Mouse (Mus musculus) monocyte, adult 2 months (primary cell): ENCODE results near the gene Stk17b.
"Not testable (repeated sequence)": the region's sequence is repeated elsewhere in the genome, so short reads cannot be mapped to it uniquely, and the experiment has no call there.

Experiments used
- DNase-seq, 2 experiments: peaks; one replicate each; pipeline ENCODE4 v3.0.0; 2022; ENCODE audit warnings: low spot score in 2 of 2, low read depth in 1 of 2

Gene Stk17b

DNA sequence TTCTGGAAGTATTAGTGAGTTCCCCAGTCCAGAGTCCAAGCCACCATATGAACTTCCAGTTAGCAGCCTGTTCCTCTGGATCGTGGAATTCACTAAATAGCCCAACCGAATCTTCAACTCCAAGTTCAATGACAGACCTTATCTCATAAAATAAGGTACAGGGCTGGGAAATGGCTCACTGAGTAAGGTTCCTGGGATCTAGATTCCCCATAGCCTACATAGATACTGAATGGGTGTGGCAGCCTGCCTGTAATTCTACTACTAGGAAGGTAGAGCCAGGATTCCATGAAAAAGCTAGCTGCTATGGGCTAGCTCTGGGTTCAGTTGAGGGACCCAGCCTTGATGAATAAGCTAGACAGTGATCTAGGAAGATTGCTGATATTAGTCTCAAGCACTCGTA, 48.4 kb downstream of the Stk17b start:
- DNase-seq, result no peak

DNA sequence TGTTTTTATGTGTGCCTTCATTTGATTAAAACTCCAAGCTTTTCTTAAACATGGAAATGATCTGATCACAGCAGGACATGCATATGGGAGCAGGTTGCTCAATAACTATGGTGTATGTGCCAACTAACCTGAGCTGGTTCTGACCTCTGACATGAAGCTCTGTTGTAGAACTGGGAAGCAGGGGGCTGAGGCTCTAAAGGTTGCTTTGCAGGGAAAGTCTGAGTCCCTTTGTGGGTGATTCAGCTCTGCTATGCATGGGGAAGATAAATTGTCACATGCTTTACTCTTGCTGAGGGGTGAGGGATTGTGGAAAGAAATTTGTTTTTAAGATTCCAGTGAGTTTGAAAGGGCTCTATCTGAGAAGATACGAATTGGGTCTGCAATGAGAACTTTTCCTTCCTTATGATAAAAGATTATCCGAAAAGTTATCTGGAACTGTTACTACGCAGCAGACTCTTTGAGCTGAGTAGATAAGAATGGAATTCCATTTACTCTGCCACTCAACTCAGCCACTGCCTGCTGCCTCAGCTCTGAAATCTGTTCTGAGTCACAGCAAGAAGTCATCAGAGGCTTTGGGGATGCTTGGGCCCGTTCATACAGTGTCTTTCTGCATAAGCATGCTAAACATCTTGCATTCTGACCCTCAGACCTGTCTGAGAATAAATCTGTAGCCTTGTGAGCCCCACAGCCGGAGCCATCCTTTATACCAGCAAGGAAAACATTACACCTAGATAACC, 56.4 kb downstream of the Stk17b start:
- DNase-seq, result no peak

DNA sequence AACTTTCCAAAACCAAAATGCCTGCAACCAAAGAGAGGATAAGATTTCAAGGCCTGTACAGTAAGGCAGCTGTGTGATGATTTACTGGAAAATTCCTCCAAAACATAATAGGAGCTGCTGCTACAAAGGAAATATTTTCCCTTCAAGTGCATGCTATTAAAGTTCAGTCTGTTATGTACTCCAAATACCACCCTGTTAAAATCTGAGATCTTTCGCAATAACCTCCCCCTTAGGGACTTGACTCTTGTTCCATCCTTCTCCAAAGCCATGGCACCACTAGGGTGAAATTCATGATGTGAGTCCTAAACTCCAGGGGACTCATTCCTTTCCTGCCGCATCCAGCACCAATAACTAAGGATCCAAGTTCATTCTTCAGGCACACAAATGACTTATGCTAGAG, 58.1 kb downstream of the Stk17b start:
- no peak for DNase-seq

DNA sequence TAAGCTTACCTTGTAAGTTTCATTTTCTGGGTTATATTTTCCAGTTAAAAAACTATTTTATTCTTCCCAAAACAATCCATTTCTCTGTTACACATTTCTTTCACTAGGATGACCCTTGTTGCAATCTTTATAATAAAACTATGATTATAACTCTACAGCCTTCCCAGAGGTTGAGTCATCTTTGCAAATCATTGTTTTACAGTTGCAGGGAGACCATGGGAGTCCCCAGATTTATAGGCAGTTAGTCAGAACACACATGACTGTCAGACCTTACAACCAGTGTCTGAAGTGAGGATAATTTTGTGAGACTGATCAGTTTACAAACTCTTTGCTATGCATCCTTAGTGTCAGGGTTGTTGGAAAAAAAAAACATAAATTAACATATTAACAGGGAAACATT, 63.7 kb downstream of the Stk17b start:
- DNase-seq, result no peak

DNA sequence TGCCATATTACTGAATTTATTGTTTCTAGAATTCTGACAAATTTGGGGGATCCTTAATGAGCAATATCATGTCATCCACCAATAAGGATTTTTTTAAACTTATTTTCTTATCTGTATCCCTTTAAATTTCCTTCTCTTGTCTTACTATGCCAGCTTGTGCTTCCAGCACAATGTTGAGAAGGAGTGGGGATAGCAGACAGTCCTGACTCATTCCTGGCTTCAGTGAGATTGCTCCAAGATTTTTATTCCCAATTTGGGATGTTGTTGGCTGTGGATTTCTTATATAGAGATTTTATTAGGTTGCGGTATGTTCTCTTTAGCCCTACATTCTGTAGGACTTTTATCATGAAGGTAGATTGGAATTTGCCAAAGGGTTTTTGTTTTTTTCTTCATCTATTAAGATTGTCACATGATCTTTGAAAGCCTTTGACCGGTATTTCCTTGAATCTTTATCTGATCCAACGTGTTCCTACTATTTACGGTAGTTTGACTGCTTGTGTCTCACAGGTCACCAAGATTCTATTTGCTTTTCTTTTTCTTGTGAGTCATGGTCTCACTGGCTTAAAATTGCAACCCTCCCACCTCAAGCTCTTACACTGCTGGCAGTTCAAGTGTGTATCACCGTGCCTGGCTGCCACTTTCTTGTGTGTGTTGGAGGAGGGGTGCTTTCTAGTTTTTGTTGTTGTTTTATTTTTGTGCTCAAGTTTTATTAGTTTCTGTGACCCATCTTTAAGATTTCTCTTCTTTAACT, 64.2 kb downstream of the Stk17b start:
- no peak for DNase-seq

DNA sequence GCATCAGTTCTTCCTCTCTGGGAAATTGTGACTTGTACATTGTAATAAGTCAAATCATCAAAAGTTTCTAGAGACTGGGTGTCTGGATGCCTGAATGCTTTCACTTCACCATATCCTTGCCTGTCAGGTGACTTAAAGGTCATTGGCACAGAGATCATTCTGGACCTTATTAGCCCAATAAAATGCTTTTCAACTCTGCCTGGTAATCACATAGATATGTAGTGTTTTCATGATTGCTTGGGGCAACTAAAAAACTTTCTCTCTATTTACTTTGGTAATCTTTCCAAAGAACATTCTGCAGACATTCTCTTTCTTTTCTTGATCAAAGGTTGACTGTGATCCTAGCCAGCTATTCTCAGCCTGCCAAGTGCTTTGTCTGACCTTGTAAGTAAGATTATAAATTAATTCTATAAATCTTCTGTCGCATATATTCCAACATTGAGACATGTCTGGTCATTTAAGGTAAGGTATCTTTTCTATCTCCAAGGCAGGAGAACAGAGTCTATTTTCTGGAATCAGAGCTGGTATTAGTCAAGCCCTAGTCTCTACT, 69.0 kb downstream of the Stk17b start:
- DNase-seq, result no peak

DNA sequence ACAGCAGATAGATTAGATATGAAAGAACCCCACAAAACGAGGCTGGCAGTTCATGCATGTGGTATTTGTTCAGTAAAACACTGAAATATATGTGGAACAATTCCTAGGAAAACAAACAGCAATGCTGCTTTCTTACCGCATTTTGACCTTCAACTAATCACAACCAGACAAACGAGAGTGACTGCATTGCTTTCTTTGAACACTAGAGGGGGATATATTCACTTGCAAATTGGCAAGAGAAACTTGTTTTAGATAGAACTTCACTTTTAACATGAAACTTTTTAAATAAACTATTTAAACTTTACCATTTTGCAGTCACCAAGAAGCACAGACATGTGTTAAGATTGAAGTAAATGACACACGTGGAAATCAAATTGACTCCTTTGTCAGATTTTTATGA, 69.6 kb downstream of the Stk17b start:
- no peak for DNase-seq

DNA sequence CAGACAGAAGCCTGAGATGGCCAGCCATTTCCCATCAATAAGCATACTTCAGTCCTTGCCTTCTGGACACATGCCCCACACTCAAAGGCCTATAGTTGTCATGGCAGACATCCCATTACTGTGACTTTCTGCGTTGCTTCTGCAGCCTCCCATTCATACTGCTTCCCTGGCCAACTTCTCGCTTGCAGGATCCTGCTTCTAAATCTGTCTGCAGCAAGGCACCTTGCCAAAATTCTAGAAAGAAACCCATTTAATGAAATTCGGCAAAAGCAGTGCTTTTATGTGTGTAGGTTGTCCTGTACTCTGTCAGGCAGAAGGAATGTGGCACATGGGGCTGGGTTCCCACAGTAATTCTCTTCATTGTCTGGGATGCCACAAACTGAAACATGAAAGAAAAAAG, 71.6 kb downstream of the Stk17b start:
- DNase-seq, result not testable (repeated sequence)

DNA sequence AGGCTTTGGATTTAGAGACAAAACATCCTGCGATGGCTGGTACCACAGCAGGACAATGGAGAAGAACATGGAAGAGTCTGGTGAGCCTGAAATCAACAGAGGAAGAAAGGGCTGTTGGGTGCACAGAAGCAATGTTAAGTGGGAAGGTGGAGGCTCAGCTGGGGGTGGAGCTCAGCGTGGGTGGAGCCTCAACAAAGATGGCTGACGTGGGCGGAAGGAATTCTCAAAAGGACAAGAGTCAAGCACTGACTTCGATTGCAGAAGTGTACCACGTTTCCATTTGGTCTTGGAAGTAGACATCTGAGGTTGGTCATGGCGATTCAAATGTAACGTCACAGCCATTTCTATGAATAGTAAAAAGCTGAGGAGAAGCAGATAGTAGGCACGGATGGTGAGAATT, 74.0 kb downstream of the Stk17b start:
- DNase-seq, result no peak

DNA sequence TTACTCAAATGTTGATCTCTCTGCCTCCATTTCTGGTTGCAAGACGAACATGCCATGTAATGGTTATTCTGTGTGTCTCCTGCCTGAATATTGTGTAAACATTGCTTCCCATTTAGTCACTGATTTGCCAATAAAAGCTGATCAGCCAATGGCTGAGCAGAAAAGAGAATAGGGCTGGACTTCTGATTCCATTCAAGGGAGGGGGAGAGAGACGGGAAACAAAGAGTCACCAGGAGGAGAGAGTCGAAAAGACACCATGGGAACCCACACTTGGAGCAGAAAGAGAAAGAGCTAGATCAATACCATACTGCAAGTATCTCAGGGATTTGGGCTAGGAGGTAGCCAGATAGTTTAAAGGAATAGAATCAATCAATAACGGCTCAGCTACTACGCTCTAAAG, 75.4 kb downstream of the Stk17b start:
- not testable (repeated sequence) for DNase-seq

DNA sequence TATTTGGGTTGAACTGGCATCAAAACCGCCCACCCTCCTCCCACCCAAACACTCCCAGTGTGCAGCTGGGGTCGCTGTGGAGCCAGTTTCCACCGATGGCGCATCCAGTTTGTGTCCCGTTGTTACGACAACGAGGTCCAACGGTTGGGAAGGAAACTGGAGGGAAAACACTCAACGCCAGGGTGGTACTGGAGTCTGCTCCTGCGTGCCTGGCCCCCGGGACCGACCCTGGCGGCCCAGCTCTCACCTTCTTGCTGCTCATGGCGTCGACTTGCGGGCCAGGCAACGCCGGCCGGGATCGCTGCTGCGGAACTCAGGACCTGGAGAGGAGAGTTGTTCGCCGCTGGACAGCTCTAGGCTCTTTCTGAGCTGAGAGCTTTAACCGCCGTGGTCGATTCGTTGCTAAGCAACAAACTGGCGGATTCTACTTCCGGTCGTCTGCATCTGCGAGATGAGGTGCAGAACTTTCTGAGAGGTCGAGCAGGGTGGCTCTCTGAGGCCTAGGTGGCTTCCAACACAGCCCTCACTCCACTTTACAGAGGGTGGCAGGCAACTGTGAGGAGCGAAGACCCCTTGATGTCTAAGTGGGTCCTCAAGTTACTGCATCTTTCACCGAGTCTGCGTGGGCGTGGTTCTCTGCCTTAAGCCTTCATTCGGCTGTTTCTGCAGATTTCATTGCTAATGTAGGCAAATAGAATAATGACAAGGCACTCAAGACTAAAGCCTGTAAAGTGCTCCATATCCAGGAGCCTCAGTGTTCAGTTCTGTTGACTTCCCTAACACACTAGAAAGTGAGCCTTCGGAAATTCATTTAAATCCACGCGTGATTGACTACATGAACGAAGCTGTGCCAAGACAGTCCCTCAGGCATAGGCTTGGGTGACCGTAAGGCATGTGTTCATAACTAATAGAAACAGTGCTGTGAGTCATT, 78.3 kb downstream of the Stk17b start, which contains the start of gene Dnah7a:
TSS of gene Dnah7a (minus strand) at position 354 of the 931 bp plus-strand sequence.
- no peak for DNase-seq
